Mouse (Mus musculus) heart, embryonic 11.5 days (tissue): Measurements from ENCODE around the gene Slc10a7. TPM values are rescaled to one million over a fixed set of nuclear protein-coding genes. Genes with fewer than 3 reads are reported as not detected.

Source experiments
- ATAC-seq: fragments of 200-750 bp; cut with Nextera tagmentation; replicated peaks from 2 replicates; pipeline ENCODE4 v1.8.0; 2017; ENCODE audit warnings: moderate library complexity; ENCODE audit not compliant: insufficient number of reproducible peaks, low FRiP score, low TSS enrichment
- H3K27ac ChIP-seq: fragments of 300-500 bp; sonication (generic); 2 replicates; pipeline ENCODE4 v1.5.1; 2014; ENCODE audit warnings: mild to moderate bottlenecking, low read depth, low read length
- H3K27me3 ChIP-seq: fragments of 300-500 bp; sonication (generic); 2 replicates; pipeline ENCODE4 v1.6.1; 2014; ENCODE audit warnings: mild to moderate bottlenecking, low read length, mixed read lengths; ENCODE audit not compliant: control insufficient read depth, insufficient read depth
- H3K36me3 ChIP-seq: fragments of 300-500 bp; sonication (generic); 2 replicates; pipeline ENCODE4 v1.6.1; 2014; ENCODE audit warnings: mild to moderate bottlenecking, low read length, moderate library complexity, mixed read lengths; ENCODE audit not compliant: control insufficient read depth, insufficient read depth
- H3K4me1 ChIP-seq: fragments of 300-500 bp; sonication (generic); 2 replicates; pipeline ENCODE4 v1.6.1; 2014; ENCODE audit warnings: low read length; ENCODE audit not compliant: control insufficient read depth, insufficient read depth
- H3K4me2 ChIP-seq: fragments of 300-500 bp; sonication (generic); 2 replicates; pipeline ENCODE4 v1.6.1; 2014; ENCODE audit warnings: mild to moderate bottlenecking, moderate library complexity
- H3K4me3 ChIP-seq: fragments of 300-500 bp; sonication (generic); 2 replicates; pipeline ENCODE4 v1.5.1; 2014; ENCODE audit warnings: low read depth, low read length
- H3K9ac ChIP-seq: fragments of 300-500 bp; sonication (generic); 2 replicates; pipeline ENCODE4 v1.6.1; 2014; ENCODE audit warnings: mild to moderate bottlenecking, low read depth, low read length, moderate library complexity
- H3K9me3 ChIP-seq: fragments of 300-500 bp; sonication (generic); replicated peaks from 2 replicates; pipeline ENCODE4 v1.6.1; 2016; ENCODE audit warnings: low read length; ENCODE audit not compliant: control insufficient read depth
- WGBS: fragments of 180-500 bp; shearing (Covaris S2); extraction: QIAGEN DNeasy Blood & Tissue Kit; methylation state at CpG from one replicate; pipeline ENCODE4 v1.1.7; 2014; ENCODE audit not compliant: insufficient replicate concordance; 5-methylcytosine and 5-hydroxymethylcytosine counted together
- polyA plus RNA-seq: library from polyadenylated mRNA; unstranded; fragments of >200 nt; fragmentation: Nextera tagmentation; extraction: Ambion mirVana; gene quantifications from 2 replicates; pipeline ENCODE4 v1.2.1, GENCODE M21; 2014

The Slc10a7 gene
- polyA plus RNA-seq, 1 experiment from 2014 or later = 8.9 TPM

GRCm38 (mm10) chr8:78771256-78771655 lies 262.1 kb downstream of the Slc10a7 start:
- no peak for ATAC-seq
- H3K36me3 ChIP-seq = no peaks in the 10 kb centered on the region
- H3K9me3 ChIP-seq = no peaks in the 10 kb centered on the region
- peak overlapping the region; percentile 60 for H3K9ac ChIP-seq
- WGBS = 30% methylated on average over 7 of the region's 7 CpGs
- no peak overlapping the region; the same call in 1 of the 2 replicates for H3K27ac ChIP-seq
- peak overlapping the region; percentile 56 for H3K4me2 ChIP-seq
- peak overlapping the region; percentile 25; the same call in 1 of the 2 replicates for H3K4me3 ChIP-seq
- no peaks in the 10 kb centered on the region for H3K27me3 ChIP-seq
- H3K4me1 ChIP-seq = 0 out of 2 replicates have a peak, but pooled peaks cover 5% of the 10 kb centered on the region

GRCm38 (mm10) chr8:78776816-78777215 lies 267.7 kb downstream of the Slc10a7 start:
- 69% methylated on average over 9 of the region's 9 CpGs for WGBS
- H3K36me3 ChIP-seq = no peaks in the 10 kb centered on the region
- no peak overlapping the region for H3K9ac ChIP-seq
- H3K9me3 ChIP-seq = no peaks in the 10 kb centered on the region
- ATAC-seq = no peak
- H3K4me3 ChIP-seq = no peak overlapping the region
- H3K4me1 ChIP-seq = no peaks in the 10 kb centered on the region
- no peaks in the 10 kb centered on the region for H3K27me3 ChIP-seq
- H3K27ac ChIP-seq = no peak overlapping the region
- no peak overlapping the region for H3K4me2 ChIP-seq

Other genes with a start within 250 kb of the Slc10a7 start
- not detected in 2 replicates for gene Pou4f2, start 72.7 kb upstream of the Slc10a7 start, polyA plus RNA-seq
- gene Rbmxl1, start 448 bp upstream of the Slc10a7 start, polyA plus RNA-seq = 186 and 194 TPM in 2 replicates